In the genomic region with DNA sequence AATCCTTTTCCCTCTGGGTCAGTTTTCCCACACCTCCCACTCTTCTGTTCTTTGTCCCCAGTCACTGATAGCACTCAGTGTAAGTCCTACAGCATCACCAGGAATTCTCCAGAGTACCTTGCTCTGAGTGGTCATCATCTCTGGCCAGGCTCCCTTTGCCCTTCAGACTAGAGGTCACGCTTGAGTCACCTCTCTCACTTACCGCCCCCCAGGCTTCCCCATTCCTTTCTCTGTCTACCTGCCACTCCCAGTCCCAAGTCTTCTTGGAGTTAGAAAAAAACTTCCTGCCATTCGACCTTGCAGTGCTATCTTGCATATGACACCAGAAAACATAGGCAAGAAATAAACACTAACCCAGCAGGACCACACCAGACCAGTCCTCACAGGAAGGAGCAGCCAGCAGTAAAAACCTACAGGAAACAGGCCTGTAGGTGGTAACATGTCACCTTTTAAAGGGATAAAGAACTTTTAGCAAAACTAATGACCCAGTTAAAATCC, we compare ENCODE assay signal across 30 mouse cellular contexts. TPM values are rescaled to one million over a fixed set of nuclear protein-coding genes. Genes with fewer than 3 reads are reported as not detected.
DNase-seq lines count a peak whose midpoint lies in the region; ATAC-seq and TF ChIP-seq lines count a peak whose summit lies in the region.
"Had no signal": no experiment of that assay in that cellular context is flagged by ENCODE, and none has a peak within 500 bp of the region (broad histone marks: within the 10 kb centered on the region; RNA-seq: fewer than 3 reads in every experiment).

No protein-coding gene starts in this region.

- no peak overlapping the region for H3K4me2 ChIP-seq in kidney, embryonic 16.5 days (replicated peaks; ENCODE audit: low read depth, low read length)
- no peak overlapping the region for H3K4me2 ChIP-seq in stomach, postnatal 0 days (replicated peaks; ENCODE audit: low read depth)
- H3K4me2 ChIP-seq: embryonic facial prominence, embryonic 12.5 days; embryonic facial prominence, embryonic 15.5 days; heart, embryonic 11.5 days; hindbrain, embryonic 12.5 days; hindbrain, embryonic 15.5 days had no signal

- H3K9ac ChIP-seq in kidney, embryonic 16.5 days (replicated peaks; ENCODE audit: low read length), result no peak overlapping the region
- H3K9ac ChIP-seq in stomach, postnatal 0 days (ENCODE audit: low read length), result no peak overlapping the region
- H3K9ac ChIP-seq: embryonic facial prominence, embryonic 12.5 days; embryonic facial prominence, embryonic 15.5 days; forebrain, postnatal 0 days; hindbrain, embryonic 12.5 days; hindbrain, embryonic 15.5 days had no signal

- no peaks in the 10 kb centered on the region for H3K27me3 ChIP-seq in kidney, embryonic 16.5 days (ENCODE audit: insufficient read depth, low read length)
- no peaks in the 10 kb centered on the region for H3K27me3 ChIP-seq in stomach, postnatal 0 days (ENCODE audit: control insufficient read depth, insufficient read depth, low read length)
- H3K27me3 ChIP-seq: CH12.LX; embryonic facial prominence, embryonic 12.5 days; embryonic facial prominence, embryonic 15.5 days; hindbrain, embryonic 12.5 days; hindbrain, embryonic 15.5 days had no signal

- no peak overlapping the region for H3K4me3 ChIP-seq in kidney, embryonic 16.5 days (ENCODE audit: low read length)
- H3K4me3 ChIP-seq in stomach, postnatal 0 days (ENCODE audit: low read depth, low read length), result no peak overlapping the region
- H3K4me3 ChIP-seq: embryonic facial prominence, embryonic 12.5 days; embryonic facial prominence, embryonic 15.5 days; heart, adult 2 months; hindbrain, embryonic 12.5 days; hindbrain, embryonic 15.5 days had no signal

- H3K36me3 ChIP-seq in kidney, embryonic 16.5 days (ENCODE audit: insufficient read depth, low read length), result peaks cover 95% of the 10 kb centered on the region
- peaks cover 53% of the 10 kb centered on the region for H3K36me3 ChIP-seq in stomach, postnatal 0 days (ENCODE audit: control insufficient read depth, insufficient read depth, low read length)

- 0 out of 2 replicates have a peak, but pooled peaks have one; percentile 39 for ATAC-seq in kidney, embryonic 16.5 days (ENCODE audit: low FRiP score, low TSS enrichment)
- peak; percentile 25 for ATAC-seq in stomach, postnatal 0 days (ENCODE audit: low FRiP score, low TSS enrichment)
- ATAC-seq: forebrain, embryonic 14.5 days; forebrain, postnatal 0 days had no signal

- no peak for TF ChIP-seq CTCF in stomach, postnatal 0 days (IDR thresholded peaks at IDR 0.05; ENCODE audit: low read depth)

- no peak for DNase-seq in kidney, postnatal 14 days
- peak; percentile 84 for DNase-seq in R1 (ENCODE audit: low read depth, low spot score)
- no peak for DNase-seq in stomach, postnatal 0 days (ENCODE audit: low spot score)
- no peak for DNase-seq in layer of hippocampus, postnatal 25 days (ENCODE audit: extremely low spot score in 1 of 2, low spot score in 1 of 2)
- DNase-seq in frontal cortex, postnatal 25 days (ENCODE audit: low spot score in 2 of 2), result no peak
- DNase-seq: adrenal gland, adult 2 months; adrenal gland, postnatal 14 days; B cell, adult 2 months; cerebellum, adult 11 months; cerebellum, adult 2 months; cerebellum, adult 9-11 months; cerebellum, postnatal 25 days; forebrain, postnatal 0 days; gastrocnemius, postnatal 10 days; gastrocnemius, postnatal 36 days; heart, adult 2 months had no signal

- no peaks in the 10 kb centered on the region for H3K9me3 ChIP-seq in kidney, embryonic 16.5 days (ENCODE audit: low read length)
- no peaks in the 10 kb centered on the region for H3K9me3 ChIP-seq in stomach, postnatal 0 days (ENCODE audit: control insufficient read depth, low read length)
- H3K9me3 ChIP-seq: embryonic facial prominence, embryonic 12.5 days; embryonic facial prominence, embryonic 15.5 days; hindbrain, embryonic 12.5 days; hindbrain, embryonic 15.5 days had no signal

- TF ChIP-seq EP300 in stomach, postnatal 0 days (optimal IDR thresholded peaks at IDR 0.05), result no peak

- H3K4me1 ChIP-seq in kidney, embryonic 16.5 days (ENCODE audit: insufficient read depth, low read length), result no peaks in the 10 kb centered on the region
- no peaks in the 10 kb centered on the region for H3K4me1 ChIP-seq in stomach, postnatal 0 days (replicated peaks; ENCODE audit: control insufficient read depth, insufficient read depth)
- H3K4me1 ChIP-seq: embryonic facial prominence, embryonic 12.5 days; embryonic facial prominence, embryonic 15.5 days; hindbrain, embryonic 12.5 days; hindbrain, embryonic 15.5 days had no signal

- no peak overlapping the region for H3K27ac ChIP-seq in kidney, embryonic 16.5 days (ENCODE audit: low read length)
- H3K27ac ChIP-seq in stomach, postnatal 0 days (replicated peaks), result no peak overlapping the region
- H3K27ac ChIP-seq: embryonic facial prominence, embryonic 12.5 days; embryonic facial prominence, embryonic 15.5 days; heart, adult 2 months; hindbrain, embryonic 12.5 days; hindbrain, embryonic 15.5 days had no signal

- WGBS in kidney, embryonic 16.5 days, result 74% methylated on average over 3 of the region's 3 CpGs
- WGBS in stomach, postnatal 0 days, result 68% methylated on average over 3 of the region's 3 CpGs

RNA-seq across cellular contexts. Expression of a gene that starts 10.0 kb away (rescaled TPM):
- polyA plus RNA-seq in kidney, embryonic 16.5 days (2015; fragmentation: Nextera tagmentation; extraction: Ambion mirVana), result 35.4 and 37.0 TPM in 2 replicates
- polyA plus RNA-seq in stomach, postnatal 0 days (2015; fragmentation: Nextera tagmentation; extraction: Ambion mirVana), result 24.9 and 25.4 TPM in 2 replicates
- total RNA-seq in layer of hippocampus, postnatal 25 days (2021), result 1 to 10 TPM; 3.3 to 5.0 TPM

RNA-seq across cellular contexts. Expression of a gene that starts 10.4 kb away (rescaled TPM):
- polyA plus RNA-seq in kidney, embryonic 16.5 days (2015; fragmentation: Nextera tagmentation; extraction: Ambion mirVana), result 143 and 146 TPM in 2 replicates
- 66.8 and 68.7 TPM in 2 replicates for polyA plus RNA-seq in stomach, postnatal 0 days (2015; fragmentation: Nextera tagmentation; extraction: Ambion mirVana)
- total RNA-seq in layer of hippocampus, postnatal 25 days (2021), result 10 to 100 TPM; 74.5 to 88.6 TPM

RNA-seq across cellular contexts. Expression of a gene that starts 32.8 kb away (rescaled TPM):
- 0.05 and 0.23 TPM in 2 replicates for polyA plus RNA-seq in kidney, embryonic 16.5 days (2015; fragmentation: Nextera tagmentation; extraction: Ambion mirVana)
- 0.02 TPM in 2 replicates for polyA plus RNA-seq in stomach, postnatal 0 days (2015; fragmentation: Nextera tagmentation; extraction: Ambion mirVana)
- not detected for total RNA-seq in layer of hippocampus, postnatal 25 days (2021)
- total RNA-seq: adrenal gland, adult 2 months; adrenal gland, postnatal 14 days; adrenal gland, postnatal 4 days; gastrocnemius, postnatal 10 days; granulocyte monocyte progenitor cell, adult 5-6 weeks; heart, adult 2 months; heart, postnatal 25 days; MEL had no signal
- polyA plus RNA-seq: adrenal gland, adult 2 months; heart, embryonic 14.5 days; intestine, embryonic 14.5 days had no signal
